Mouse (Mus musculus): ENCODE results near the gene Cdc42ep2.

DNA sequence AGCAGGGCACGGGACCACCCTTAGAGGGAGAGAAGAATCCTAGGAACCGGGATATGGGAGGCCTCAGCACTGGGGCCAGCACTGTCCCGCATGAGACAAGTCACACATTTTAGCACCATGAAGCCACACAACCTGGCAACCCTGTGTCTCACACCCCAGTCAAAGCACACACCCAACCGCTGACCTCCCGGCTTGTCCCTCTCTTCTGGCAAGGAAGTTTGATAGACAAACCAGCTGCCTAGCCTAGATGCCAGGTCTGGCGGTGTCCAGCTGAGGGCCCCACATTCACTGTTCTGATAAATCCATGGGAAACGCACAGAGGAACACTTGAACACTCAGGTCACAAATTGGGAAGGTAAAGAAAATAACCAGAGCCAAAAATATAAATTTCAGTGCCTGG lies 18.0 kb upstream of the Cdc42ep2 start:
- TF ChIP-seq ZC3H11A (IDR thresholded peaks at IDR 0.05; ENCODE audit: low read depth, low read length) (no peak), TBP (conservative IDR thresholded peaks at IDR 0.05; ENCODE audit: low read depth, low read length) (no peak), POLR2A (IDR thresholded peaks at IDR 0.05; ENCODE audit: low read depth, low read length) (no peak), MEF2A (IDR thresholded peaks at IDR 0.05; ENCODE audit: borderline replicate concordance, low read depth, low read length) (no peak), CTCF (conservative IDR thresholded peaks at IDR 0.05 in 1 of 2, IDR thresholded peaks at IDR 0.05 in 1 of 2; ENCODE audit: low read depth in 2 of 2, low read length in 2 of 2) (no peak), EP300 (IDR thresholded peaks at IDR 0.05; ENCODE audit: low read length) (no peak), SMC3 (IDR thresholded peaks at IDR 0.05; ENCODE audit: low read depth, low read length) (no peak), NELFE (IDR thresholded peaks at IDR 0.05; ENCODE audit: low read depth, low read length) (no peak), E2F4 (IDR thresholded peaks at IDR 0.05; ENCODE audit: insufficient replicate concordance, low read depth, low read length) (no peak), USF1 (IDR thresholded peaks at IDR 0.05; ENCODE audit: low read depth, low read length) (no peak), UBTF (IDR thresholded peaks at IDR 0.05; ENCODE audit: low read depth, low read length) (no peak), BHLHE40 (IDR thresholded peaks at IDR 0.05; ENCODE audit: low read depth, low read length) (no peak), USF2 (conservative IDR thresholded peaks at IDR 0.05; ENCODE audit: low read depth, low read length) (no peak)
